Mouse (Mus musculus): ENCODE data around the gene Rbp1. TPM values are rescaled to one million over a fixed set of nuclear protein-coding genes. Genes with fewer than 3 reads are reported as not detected.

Rbp1 gene
- polyA plus RNA-seq, 1 experiment from 2014 or later = 136 TPM

- no peaks in the 10 kb centered on the region for H3K27me3 ChIP-seq (ENCODE audit: control insufficient read depth, insufficient read depth, low read length)
- no peak overlapping the region for H3K4me3 ChIP-seq (ENCODE audit: low read length)
- ATAC-seq (ENCODE audit: low FRiP score, low TSS enrichment) = no peak
- WGBS = 85% methylated on average over 6 of the region's 6 CpGs
- no peaks in the 10 kb centered on the region for H3K9me3 ChIP-seq (ENCODE audit: control insufficient read depth, low read length)
- no peaks in the 10 kb centered on the region for H3K4me1 ChIP-seq (ENCODE audit: control insufficient read depth, insufficient read depth, low read length)
- H3K36me3 ChIP-seq (ENCODE audit: control insufficient read depth, insufficient read depth, low read length) = no peaks in the 10 kb centered on the region
- no peak overlapping the region for H3K4me2 ChIP-seq (replicated peaks; ENCODE audit: low read depth, low read length)
- H3K9ac ChIP-seq (ENCODE audit: low read depth, low read length) = no peak overlapping the region
- no peak overlapping the region for H3K27ac ChIP-seq (ENCODE audit: low read depth, low read length)
Measured at GRCm38 (mm10) chr9:98397211-98397610, 25.6 kb upstream of the Rbp1 start.

- WGBS = 86% methylated on average over 3 of the region's 3 CpGs
- Histone ChIP-seq H3K4me2 (replicated peaks; ENCODE audit: low read depth, low read length) (no peak overlapping the region), H3K27me3 (ENCODE audit: control insufficient read depth, insufficient read depth, low read length) (no peaks in the 10 kb centered on the region), H3K9me3 (ENCODE audit: control insufficient read depth, low read length) (no peaks in the 10 kb centered on the region), H3K4me3 (ENCODE audit: low read length) (no peak overlapping the region), H3K36me3 (ENCODE audit: control insufficient read depth, insufficient read depth, low read length) (no peaks in the 10 kb centered on the region), H3K9ac (ENCODE audit: low read depth, low read length) (no peak overlapping the region), H3K27ac (ENCODE audit: low read depth, low read length) (no peak overlapping the region), H3K4me1 (ENCODE audit: control insufficient read depth, insufficient read depth, low read length) (no peaks in the 10 kb centered on the region)
- ATAC-seq (ENCODE audit: low FRiP score, low TSS enrichment) = no peak
Measured at GRCm38 (mm10) chr9:98397866-98398265, 24.9 kb upstream of the Rbp1 start.

GRCm38 (mm10) chr9:98400185-98400894 lies 22.4 kb upstream of the Rbp1 start:
- no peak overlapping the region for H3K9ac ChIP-seq (ENCODE audit: low read depth, low read length)
- no peaks in the 10 kb centered on the region for H3K9me3 ChIP-seq (ENCODE audit: control insufficient read depth, low read length)
- no peaks in the 10 kb centered on the region for H3K36me3 ChIP-seq (ENCODE audit: control insufficient read depth, insufficient read depth, low read length)
- H3K4me1 ChIP-seq (ENCODE audit: control insufficient read depth, insufficient read depth, low read length) = no peaks in the 10 kb centered on the region
- no peak overlapping the region for H3K27ac ChIP-seq (ENCODE audit: low read depth, low read length)
- H3K27me3 ChIP-seq (ENCODE audit: control insufficient read depth, insufficient read depth, low read length) = no peaks in the 10 kb centered on the region
- H3K4me3 ChIP-seq (ENCODE audit: low read length) = no peak overlapping the region
- no peak for ATAC-seq (ENCODE audit: low FRiP score, low TSS enrichment)
- H3K4me2 ChIP-seq (replicated peaks; ENCODE audit: low read depth, low read length) = no peak overlapping the region
- 81% methylated on average over 13 of the region's 13 CpGs for WGBS

GRCm38 (mm10) chr9:98401611-98402010 lies 21.1 kb upstream of the Rbp1 start:
- no peak for ATAC-seq (ENCODE audit: low FRiP score, low TSS enrichment)
- no peak overlapping the region for H3K4me3 ChIP-seq (ENCODE audit: low read length)
- no peaks in the 10 kb centered on the region for H3K9me3 ChIP-seq (ENCODE audit: control insufficient read depth, low read length)
- H3K36me3 ChIP-seq (ENCODE audit: control insufficient read depth, insufficient read depth, low read length) = no peaks in the 10 kb centered on the region
- no peak overlapping the region for H3K27ac ChIP-seq (ENCODE audit: low read depth, low read length)
- H3K4me2 ChIP-seq (replicated peaks; ENCODE audit: low read depth, low read length) = no peak overlapping the region
- H3K27me3 ChIP-seq (ENCODE audit: control insufficient read depth, insufficient read depth, low read length) = no peaks in the 10 kb centered on the region
- H3K4me1 ChIP-seq (ENCODE audit: control insufficient read depth, insufficient read depth, low read length) = no peaks in the 10 kb centered on the region
- H3K9ac ChIP-seq (ENCODE audit: low read depth, low read length) = no peak overlapping the region
- 68% methylated on average over 5 of the region's 5 CpGs for WGBS

GRCm38 (mm10) chr9:98407771-98408170 lies 15.0 kb upstream of the Rbp1 start:
- no peaks in the 10 kb centered on the region for H3K27me3 ChIP-seq (ENCODE audit: control insufficient read depth, insufficient read depth, low read length)
- no peaks in the 10 kb centered on the region for H3K9me3 ChIP-seq (ENCODE audit: control insufficient read depth, low read length)
- H3K36me3 ChIP-seq (ENCODE audit: control insufficient read depth, insufficient read depth, low read length) = no peaks in the 10 kb centered on the region
- no peak overlapping the region for H3K4me3 ChIP-seq (ENCODE audit: low read length)
- 88% methylated on average over 12 of the region's 12 CpGs for WGBS
- H3K4me1 ChIP-seq (ENCODE audit: control insufficient read depth, insufficient read depth, low read length) = no peaks in the 10 kb centered on the region
- H3K4me2 ChIP-seq (replicated peaks; ENCODE audit: low read depth, low read length) = no peak overlapping the region
- H3K9ac ChIP-seq (ENCODE audit: low read depth, low read length) = no peak overlapping the region
- H3K27ac ChIP-seq (ENCODE audit: low read depth, low read length) = no peak overlapping the region
- ATAC-seq (ENCODE audit: low FRiP score, low TSS enrichment) = no peak

GRCm38 (mm10) chr9:98409137-98409536 lies 13.6 kb upstream of the Rbp1 start:
- H3K4me3 ChIP-seq (ENCODE audit: low read length) = no peak overlapping the region
- no peak for ATAC-seq (ENCODE audit: low FRiP score, low TSS enrichment)
- no peak overlapping the region for H3K9ac ChIP-seq (ENCODE audit: low read depth, low read length)
- H3K4me2 ChIP-seq (replicated peaks; ENCODE audit: low read depth, low read length) = no peak overlapping the region
- H3K9me3 ChIP-seq (ENCODE audit: control insufficient read depth, low read length) = no peaks in the 10 kb centered on the region
- H3K4me1 ChIP-seq (ENCODE audit: control insufficient read depth, insufficient read depth, low read length) = no peaks in the 10 kb centered on the region
- H3K27me3 ChIP-seq (ENCODE audit: control insufficient read depth, insufficient read depth, low read length) = no peaks in the 10 kb centered on the region
- 33% methylated on average over 3 of the region's 3 CpGs for WGBS
- H3K36me3 ChIP-seq (ENCODE audit: control insufficient read depth, insufficient read depth, low read length) = no peaks in the 10 kb centered on the region
- no peak overlapping the region for H3K27ac ChIP-seq (ENCODE audit: low read depth, low read length)

GRCm38 (mm10) chr9:98415427-98415826 lies 7.3 kb upstream of the Rbp1 start:
- Histone ChIP-seq H3K27ac (ENCODE audit: low read depth, low read length) (no peak overlapping the region), H3K9me3 (ENCODE audit: control insufficient read depth, low read length) (no peaks in the 10 kb centered on the region), H3K4me3 (ENCODE audit: low read length) (no peak overlapping the region), H3K4me1 (ENCODE audit: control insufficient read depth, insufficient read depth, low read length) (no peaks in the 10 kb centered on the region), H3K36me3 (ENCODE audit: control insufficient read depth, insufficient read depth, low read length) (no peaks in the 10 kb centered on the region), H3K9ac (ENCODE audit: low read depth, low read length) (no peak overlapping the region), H3K27me3 (ENCODE audit: control insufficient read depth, insufficient read depth, low read length) (no peaks in the 10 kb centered on the region), H3K4me2 (replicated peaks; ENCODE audit: low read depth, low read length) (no peak overlapping the region)
- WGBS = 88% methylated on average over 4 of the region's 4 CpGs
- ATAC-seq (ENCODE audit: low FRiP score, low TSS enrichment) = no peak

GRCm38 (mm10) chr9:98417919-98418318 lies 4.8 kb upstream of the Rbp1 start:
- Histone ChIP-seq H3K4me2 (replicated peaks; ENCODE audit: low read depth, low read length) (no peak overlapping the region), H3K9ac (ENCODE audit: low read depth, low read length) (no peak overlapping the region), H3K36me3 (ENCODE audit: control insufficient read depth, insufficient read depth, low read length) (no peaks in the 10 kb centered on the region), H3K4me3 (ENCODE audit: low read length) (no peak overlapping the region), H3K27ac (ENCODE audit: low read depth, low read length) (no peak overlapping the region), H3K9me3 (ENCODE audit: control insufficient read depth, low read length) (no peaks in the 10 kb centered on the region), H3K4me1 (ENCODE audit: control insufficient read depth, insufficient read depth, low read length) (peaks cover 3% of the 10 kb centered on the region; the same call in 1 of the 2 replicates), H3K27me3 (ENCODE audit: control insufficient read depth, insufficient read depth, low read length) (no peaks in the 10 kb centered on the region)
- WGBS = 44% methylated on average over 7 of the region's 7 CpGs
- ATAC-seq (ENCODE audit: low FRiP score, low TSS enrichment) = 0 out of 2 replicates have a peak, but pooled peaks have one; percentile 45

- H3K9ac ChIP-seq (ENCODE audit: low read depth, low read length) = no peak overlapping the region
- H3K4me3 ChIP-seq (ENCODE audit: low read length) = no peak overlapping the region
- no peak overlapping the region for H3K27ac ChIP-seq (ENCODE audit: low read depth, low read length)
- no peaks in the 10 kb centered on the region for H3K27me3 ChIP-seq (ENCODE audit: control insufficient read depth, insufficient read depth, low read length)
- no peaks in the 10 kb centered on the region for H3K9me3 ChIP-seq (ENCODE audit: control insufficient read depth, low read length)
- peaks cover 3% of the 10 kb centered on the region; the same call in 1 of the 2 replicates for H3K4me1 ChIP-seq (ENCODE audit: control insufficient read depth, insufficient read depth, low read length)
- H3K36me3 ChIP-seq (ENCODE audit: control insufficient read depth, insufficient read depth, low read length) = no peaks in the 10 kb centered on the region
- no peak overlapping the region for H3K4me2 ChIP-seq (replicated peaks; ENCODE audit: low read depth, low read length)
- ATAC-seq (ENCODE audit: low FRiP score, low TSS enrichment) = no peak
- 83% methylated on average over 3 of the region's 3 CpGs for WGBS
Measured at GRCm38 (mm10) chr9:98418346-98418745, 4.4 kb upstream of the Rbp1 start.

Data from kidney, embryonic 14.5 days (tissue).